Mouse (Mus musculus) lung, postnatal 14 days (tissue): ENCODE measurements around the gene Atf7ip.

ENCODE experiments used
- DNase-seq: peaks from one replicate; pipeline ENCODE4 v3.0.0; 2021

Atf7ip gene

GRCm38 (mm10) chr6:136486801-136487553, 19.0 kb upstream of the Atf7ip start:
- no peak for DNase-seq

GRCm38 (mm10) chr6:136487554-136487950, 18.4 kb upstream of the Atf7ip start:
- DNase-seq = no peak

- DNase-seq = peak; percentile 33
These were observed 16.1 kb upstream of the Atf7ip start for GRCm38 (mm10) chr6:136489899-136490298.

GRCm38 (mm10) chr6:136490516-136491475, 15.2 kb upstream of the Atf7ip start:
- DNase-seq = peak; percentile 44

- DNase-seq = no peak
These were observed 14.3 kb upstream of the Atf7ip start for GRCm38 (mm10) chr6:136491631-136492030.

- no peak for DNase-seq
These were observed 13.7 kb upstream of the Atf7ip start for GRCm38 (mm10) chr6:136492251-136492650.

- no peak for DNase-seq
These were observed 12.5 kb upstream of the Atf7ip start for GRCm38 (mm10) chr6:136493486-136493885.

GRCm38 (mm10) chr6:136493910-136494751, 11.8 kb upstream of the Atf7ip start:
- no peak for DNase-seq

- DNase-seq = no peak
These were observed 10.9 kb upstream of the Atf7ip start for GRCm38 (mm10) chr6:136495023-136495422.

- DNase-seq = peak; percentile 43
These were observed 8.2 kb upstream of the Atf7ip start for GRCm38 (mm10) chr6:136497744-136498143.

GRCm38 (mm10) chr6:136499292-136499977, 6.5 kb upstream of the Atf7ip start:
- DNase-seq = no peak

GRCm38 (mm10) chr6:136508652-136509051, 2.7 kb downstream of the Atf7ip start:
- DNase-seq = no peak

GRCm38 (mm10) chr6:136510945-136511344, 5.0 kb downstream of the Atf7ip start:
- DNase-seq = no peak

GRCm38 (mm10) chr6:136512351-136512750, 6.4 kb downstream of the Atf7ip start:
- no peak for DNase-seq

GRCm38 (mm10) chr6:136516626-136517025, 10.7 kb downstream of the Atf7ip start:
- no peak for DNase-seq

- no peak for DNase-seq
These were observed 11.3 kb downstream of the Atf7ip start for GRCm38 (mm10) chr6:136517221-136517620.

GRCm38 (mm10) chr6:136518537-136519246, 12.7 kb downstream of the Atf7ip start:
- peak; percentile 94 for DNase-seq

GRCm38 (mm10) chr6:136519254-136519653, 13.3 kb downstream of the Atf7ip start:
- no peak for DNase-seq

GRCm38 (mm10) chr6:136520361-136520760, 14.4 kb downstream of the Atf7ip start:
- no peak for DNase-seq

- DNase-seq = no peak
These were observed 15.7 kb downstream of the Atf7ip start for GRCm38 (mm10) chr6:136521681-136522080.

GRCm38 (mm10) chr6:136522658-136523057, 16.7 kb downstream of the Atf7ip start:
- DNase-seq = no peak

- DNase-seq = no peak
These were observed 18.8 kb downstream of the Atf7ip start for GRCm38 (mm10) chr6:136524751-136525150.
